Mouse (Mus musculus): ENCODE data around the gene Doc2g. TPM values are rescaled to one million over a fixed set of nuclear protein-coding genes. Genes with fewer than 3 reads are reported as not detected.
"Not testable (repeated sequence)": the region's sequence is repeated elsewhere in the genome, so short reads cannot be mapped to it uniquely, and the experiment has no call there.

Doc2g gene
- total RNA-seq, 2 experiments from 2014 or later = 0.57 to 0.84 TPM

- DNase-seq = peak; percentile 95
- intact Hi-C loops (cut with DNase I; ENCODE audit: low total_unique reads) = no loop called here
These were observed 9.4 kb downstream of the Doc2g start, which contains the start of gene Ndufv1 for GRCm38 (mm10) chr19:4012432-4013022. Gene Ndufv1 (minus strand): TSS chr19:4012806.

- intact Hi-C loops (cut with DNase I; ENCODE audit: low total_unique reads) = no loop called here
- DNase-seq = no peak
These were observed 10.0 kb downstream of the Doc2g start for GRCm38 (mm10) chr19:4013066-4013465.

- intact Hi-C loops (cut with DNase I; ENCODE audit: low total_unique reads) = loop anchor here (5.0 kb wide), 1 partner anchor 67 kb away; the partner anchor contains the start of gene Cabp2
- DNase-seq = no peak
These were observed 11.7 kb downstream of the Doc2g start for GRCm38 (mm10) chr19:4014802-4015201.

GRCm38 (mm10) chr19:4015635-4016034 lies 12.5 kb downstream of the Doc2g start:
- intact Hi-C loops (cut with DNase I; ENCODE audit: low total_unique reads) = loop anchor here (5.0 kb wide), 1 partner anchor 67 kb away; the partner anchor contains the start of gene Cabp2
- no peak for DNase-seq

- intact Hi-C loops (cut with DNase I; ENCODE audit: low total_unique reads) = loop anchor here (5.0 kb wide), 1 partner anchor 64 kb away; the partner anchor contains the start of gene Cabp2
- no peak for DNase-seq
These were observed 14.9 kb downstream of the Doc2g start for GRCm38 (mm10) chr19:4017921-4018587.

- intact Hi-C loops (cut with DNase I; ENCODE audit: low total_unique reads) = loop anchor here (1.0 to 5.0 kb wide), 2 partner anchors 30 to 63 kb away; partner anchors contain the start of gene Cabp2
- peak; percentile 84 for DNase-seq
These were observed 15.8 kb downstream of the Doc2g start for GRCm38 (mm10) chr19:4018743-4019583.

- intact Hi-C loops (cut with DNase I; ENCODE audit: low total_unique reads) = no loop called here
These were observed 20.1 kb downstream of the Doc2g start for GRCm38 (mm10) chr19:4023185-4023584.

GRCm38 (mm10) chr19:4027576-4027975 lies 24.5 kb downstream of the Doc2g start:
- intact Hi-C loops (cut with DNase I; ENCODE audit: low total_unique reads) = no loop called here
- DNase-seq = no peak

More at GRCm38 (mm10) chr19:4023185-4023584, 20.1 kb downstream of the Doc2g start:
- no peak for DNase-seq

GRCm38 (mm10) chr19:4032668-4033067 lies 29.6 kb downstream of the Doc2g start:
- intact Hi-C loops (cut with DNase I; ENCODE audit: low total_unique reads) = no loop called here
- no peak for DNase-seq

- DNase-seq = no peak
- intact Hi-C loops (cut with DNase I; ENCODE audit: low total_unique reads) = no loop called here
These were observed 30.2 kb downstream of the Doc2g start for GRCm38 (mm10) chr19:4033298-4033697.

GRCm38 (mm10) chr19:4033742-4034141 lies 30.6 kb downstream of the Doc2g start:
- intact Hi-C loops (cut with DNase I; ENCODE audit: low total_unique reads) = no loop called here
- no peak for DNase-seq

- intact Hi-C loops (cut with DNase I; ENCODE audit: low total_unique reads) = no loop called here
- DNase-seq = no peak
These were observed 33.4 kb downstream of the Doc2g start for GRCm38 (mm10) chr19:4036327-4037045.

- DNase-seq; intact Hi-C loops (cut with DNase I; ENCODE audit: low total_unique reads): not testable (repeated sequence)
These were observed 34.2 kb downstream of the Doc2g start for GRCm38 (mm10) chr19:4037154-4037787.

- intact Hi-C loops (cut with DNase I; ENCODE audit: low total_unique reads) = no loop called here
- peak; percentile 92 for DNase-seq
These were observed 34.7 kb downstream of the Doc2g start, which contains the start of gene Gstp1 for GRCm38 (mm10) chr19:4037788-4038232. Gene Gstp1 (minus strand): TSS chr19:4037985.

GRCm38 (mm10) chr19:4040941-4041340 lies 37.8 kb downstream of the Doc2g start:
- DNase-seq; intact Hi-C loops (cut with DNase I; ENCODE audit: low total_unique reads): not testable (repeated sequence)

- intact Hi-C loops (cut with DNase I; ENCODE audit: low total_unique reads) = not testable (repeated sequence)
These were observed 38.4 kb downstream of the Doc2g start for GRCm38 (mm10) chr19:4041500-4041899.

GRCm38 (mm10) chr19:4042124-4042523 lies 39.0 kb downstream of the Doc2g start:
- DNase-seq = peak; percentile 67
- intact Hi-C loops (cut with DNase I; ENCODE audit: low total_unique reads) = no loop called here

More at GRCm38 (mm10) chr19:4041500-4041899, 38.4 kb downstream of the Doc2g start:
- DNase-seq = not testable (repeated sequence)

GRCm38 (mm10) chr19:4044109-4044508 lies 41.0 kb downstream of the Doc2g start:
- DNase-seq; intact Hi-C loops (cut with DNase I; ENCODE audit: low total_unique reads): not testable (repeated sequence)

All from gastrocnemius, postnatal 14 days (tissue).